Mouse (Mus musculus) ES-E14 (cell line): ENCODE measurements around the gene Pet117. TPM values are rescaled to one million over a fixed set of nuclear protein-coding genes. Genes with fewer than 3 reads are reported as not detected.

Source experiments
- DNase-seq: peaks from one replicate; pipeline ENCODE4 v3.0.0-alpha.2; 2013; ENCODE audit warnings: low read depth, low spot score
- H3K27ac ChIP-seq: 2 replicates; pipeline ENCODE4 v1.5.1; 2012; ENCODE audit warnings: low read depth, mild to moderate bottlenecking, low read length, moderate library complexity, mixed read lengths; ENCODE audit not compliant: poor library complexity, insufficient read depth, severe bottlenecking
- H3K36me3 ChIP-seq: 2 replicates; pipeline ENCODE4 v1.6.1; 2012; ENCODE audit warnings: mild to moderate bottlenecking, low read length, moderate library complexity, mixed read lengths; ENCODE audit not compliant: control insufficient read depth, poor library complexity, insufficient read depth, severe bottlenecking
- H3K4me1 ChIP-seq, 2 experiments: fragments of 150-350 bp in 1 of 2; sonication (generic) in 1 of 2; 2 replicates each; pipeline ENCODE4 v1.6.1; 2012; ENCODE audit warnings: low read length in 2 of 2, mild to moderate bottlenecking in 1 of 2, mixed read lengths in 1 of 2; ENCODE audit not compliant: control insufficient read depth in 2 of 2, insufficient read depth in 2 of 2, poor library complexity in 1 of 2
- H3K4me3 ChIP-seq, 2 experiments: fragments of 150-350 bp in 1 of 2; sonication (generic) in 1 of 2; 2 replicates each; pipeline ENCODE4 v1.5.1; 2012; ENCODE audit warnings: low read length in 2 of 2, low read depth in 1 of 2, mild to moderate bottlenecking in 1 of 2, mixed read lengths in 1 of 2; ENCODE audit not compliant: insufficient read depth in 1 of 2, poor library complexity in 1 of 2, severe bottlenecking in 1 of 2
- H3K9ac ChIP-seq: 2 replicates; pipeline ENCODE4 v1.6.1; 2012; ENCODE audit warnings: low read depth, mild to moderate bottlenecking, low read length, mixed read lengths; ENCODE audit not compliant: poor library complexity, insufficient read depth, severe bottlenecking
- H3K9me3 ChIP-seq: fragments of 150-350 bp; sonication (generic); 2 replicates; pipeline ENCODE4 v1.6.1; 2012; ENCODE audit warnings: low read depth, mild to moderate bottlenecking, low read length; ENCODE audit not compliant: control insufficient read depth, insufficient read depth
- CHD2 ChIP-seq: IDR thresholded peaks from 2 replicates; pipeline ENCODE4 v1.6.1; 2014; ENCODE audit warnings: mild to moderate bottlenecking, low read depth, low read length, inconsistent platforms
- HCFC1 ChIP-seq: IDR thresholded peaks from 2 replicates; pipeline ENCODE4 v1.6.1; 2012; ENCODE audit warnings: low read length, inconsistent platforms, borderline replicate concordance; ENCODE audit not compliant: insufficient read depth
- MAFK ChIP-seq: IDR thresholded peaks from 2 replicates; pipeline ENCODE4 v1.6.1; 2014; ENCODE audit warnings: mild to moderate bottlenecking, low read depth, low read length, inconsistent platforms; ENCODE audit not compliant: insufficient read depth
- ZC3H11A ChIP-seq: IDR thresholded peaks from 2 replicates; pipeline ENCODE4 v1.6.1; 2012; ENCODE audit warnings: low read depth, mild to moderate bottlenecking, inconsistent platforms, low read length, borderline replicate concordance
- ZNF384 ChIP-seq: IDR thresholded peaks from 2 replicates; pipeline ENCODE4 v1.6.1; 2012; ENCODE audit warnings: low read depth, low read length, inconsistent platforms
- in situ Hi-C, 2 experiments: fragments of 600-800 bp; cut with MboI; formaldehyde crosslinking; loops; one replicate each; pipeline ENCODE4 v1.15.1; 2025; ENCODE audit warnings: low sequenced_read_pairs in 2 of 2, inconsistent platforms in 1 of 2; ENCODE audit not compliant: unreplicated experiment in 2 of 2
- total RNA-seq: library from RNA; depleted of rRNA; stranded (reverse); fragments of 300-350 nt; gene quantifications from 2 replicates; pipeline ENCODE4 v1.2.3, GENCODE M21; 2012; rRNA removed

The Pet117 gene
- total RNA-seq, 1 experiment, result not detected

DNA sequence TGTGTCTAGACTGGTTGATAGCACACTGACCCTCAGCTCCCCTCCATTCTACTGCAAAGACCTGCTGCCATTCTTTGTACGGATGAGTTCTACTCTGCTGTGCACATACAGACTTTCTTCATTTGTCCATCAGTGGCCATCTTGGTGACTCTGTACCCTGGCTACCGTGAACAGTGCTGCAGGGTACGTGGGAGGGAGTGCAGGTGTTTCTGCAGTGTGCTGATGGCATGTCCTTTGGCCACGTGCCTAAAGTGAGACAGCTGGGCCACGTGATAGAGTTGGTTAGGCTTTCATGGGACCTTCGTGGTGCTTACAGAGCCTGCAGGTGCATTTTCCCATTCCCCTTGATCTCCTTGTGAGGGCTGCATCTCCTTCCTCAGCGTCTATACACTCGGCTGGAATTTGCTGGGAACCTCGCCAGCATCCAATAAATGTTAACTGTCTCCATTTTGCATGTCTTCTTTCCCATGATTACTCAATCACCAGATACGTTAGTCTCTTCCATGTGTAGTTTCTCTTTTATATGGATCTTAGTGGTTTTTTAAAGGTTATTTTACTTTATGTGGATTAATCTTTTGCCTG is 53.4 kb downstream of the Pet117 start:
- Histone ChIP-seq H3K36me3 (no peaks in the 10 kb centered on the region), H3K9me3 (no peaks in the 10 kb centered on the region), H3K9ac (no peak overlapping the region), H3K4me1 (peaks cover 2 to 9% of the 10 kb centered on the region in 2 experiments; a peak in 2 of 4 replicates), H3K27ac (no peak overlapping the region), H3K4me3 (no peak overlapping the region)
- TF ChIP-seq HCFC1 (no peak), ZC3H11A (no peak), CHD2 (no peak), ZNF384 (no peak), MAFK (no peak)
- in situ Hi-C loops, result no loop called here
- DNase-seq, result no peak

Other genes with a start within 250 kb of the Pet117 start
- 19.5 and 22.4 TPM in 2 replicates for gene Mgme1, start 98.3 kb upstream of the Pet117 start, total RNA-seq
- 184 and 236 TPM in 2 replicates for gene Snx5, start 98.1 kb upstream of the Pet117 start, total RNA-seq
- 1.8 and 2.1 TPM in 2 replicates for gene Ovol2, start 36.9 kb upstream of the Pet117 start, total RNA-seq
- 37.7 and 43.9 TPM in 2 replicates for gene Kat14, start within 50 bp of the Pet117 start, total RNA-seq
- gene Dzank1, start 158.4 kb downstream of the Pet117 start, total RNA-seq, result 0.53 and 1.0 TPM in 2 replicates
- 36.5 and 48.4 TPM in 2 replicates for gene Polr3f, start 158.7 kb downstream of the Pet117 start, total RNA-seq
- gene Rbbp9, start 181.9 kb downstream of the Pet117 start, total RNA-seq, result 6.8 and 7.9 TPM in 2 replicates
- gene Sec23b, start 187.2 kb downstream of the Pet117 start, total RNA-seq, result 78.5 and 95.8 TPM in 2 replicates
- 35.6 and 35.7 TPM in 2 replicates for gene Smim26, start 225.1 kb downstream of the Pet117 start, total RNA-seq
- 21.2 and 29.4 TPM in 2 replicates for gene Dtd1, start 230.9 kb downstream of the Pet117 start, total RNA-seq